Mouse (Mus musculus) C2C12 (cell line): Measurements from ENCODE around the gene Tmem150c. TPM values are rescaled to one million over a fixed set of nuclear protein-coding genes. Genes with fewer than 3 reads are reported as not detected.

ENCODE experiments used
- H3K27me3 ChIP-seq: one replicate; pipeline ENCODE4 v1.6.1; 2011; ENCODE audit not compliant: control insufficient read depth, insufficient read depth, insufficient read length
- H3K36me3 ChIP-seq: one replicate; pipeline ENCODE4 v1.6.1; 2011; ENCODE audit not compliant: control insufficient read depth, insufficient read depth
- H3K4me3 ChIP-seq: one replicate; pipeline ENCODE4 v1.5.1; 2011; ENCODE audit warnings: mild to moderate bottlenecking, control low read depth; ENCODE audit not compliant: poor library complexity, insufficient read depth, severe bottlenecking
- H3K79me2 ChIP-seq: one replicate; pipeline ENCODE4 v1.6.1; 2011; ENCODE audit not compliant: control insufficient read depth, insufficient read depth
- H3K79me3 ChIP-seq: one replicate; pipeline ENCODE4 v1.6.1; 2011; ENCODE audit warnings: low read depth, control low read depth
- H3ac ChIP-seq: one replicate; pipeline ENCODE3; 2011; ENCODE audit warnings: low read depth; ENCODE audit not compliant: control insufficient read depth, insufficient read length
- CEBPB ChIP-seq: IDR thresholded peaks from one replicate; pipeline ENCODE4 v1.6.1; 2011; ENCODE audit warnings: low read depth, mild to moderate bottlenecking, control low read depth, moderate library complexity
- CTCF ChIP-seq: IDR thresholded peaks from one replicate; pipeline ENCODE4 v1.5.1; 2011; ENCODE audit not compliant: control insufficient read depth, insufficient read depth, insufficient read length
- FOSL1 ChIP-seq: IDR thresholded peaks from one replicate; pipeline ENCODE4 v1.8.0; 2011; ENCODE audit warnings: mild to moderate bottlenecking, low read length; ENCODE audit not compliant: poor library complexity, insufficient read depth, severe bottlenecking
- MAX ChIP-seq: IDR thresholded peaks from one replicate; pipeline ENCODE4 v1.6.1; 2011; ENCODE audit warnings: mild to moderate bottlenecking, control low read depth
- MYOD1 ChIP-seq: IDR thresholded peaks from one replicate; pipeline ENCODE4 v1.6.1; 2011; ENCODE audit warnings: low read depth; ENCODE audit not compliant: control insufficient read depth, insufficient read length
- MYOG ChIP-seq: IDR thresholded peaks from one replicate; pipeline ENCODE4 v1.6.1; 2011; ENCODE audit not compliant: control insufficient read depth, insufficient read length; ENCODE audit errors: extremely low read depth
- USF1 ChIP-seq: IDR thresholded peaks from one replicate; pipeline ENCODE4 v1.6.1; 2011; ENCODE audit warnings: low read depth, mild to moderate bottlenecking, control low read depth, moderate library complexity
- long read RNA-seq, 2 experiments: library from polyadenylated mRNA; unstranded; transcript quantifications; one replicate each; pipeline ENCODE4 v2.0.0; 2019 to 2020
- polyA plus RNA-seq: library from polyadenylated mRNA; unstranded; fragments of >200 nt; fragmentation: generic; extraction: Trizol; gene quantifications from one replicate; pipeline ENCODE4 v1.2.1, GENCODE M21; 2012; ENCODE audit warnings: missing spikeins

Tmem150c gene
- not detected for polyA plus RNA-seq
- long read RNA-seq, experiment 1, result 0 reads
- long read RNA-seq, experiment 2, result 0 reads

DNA sequence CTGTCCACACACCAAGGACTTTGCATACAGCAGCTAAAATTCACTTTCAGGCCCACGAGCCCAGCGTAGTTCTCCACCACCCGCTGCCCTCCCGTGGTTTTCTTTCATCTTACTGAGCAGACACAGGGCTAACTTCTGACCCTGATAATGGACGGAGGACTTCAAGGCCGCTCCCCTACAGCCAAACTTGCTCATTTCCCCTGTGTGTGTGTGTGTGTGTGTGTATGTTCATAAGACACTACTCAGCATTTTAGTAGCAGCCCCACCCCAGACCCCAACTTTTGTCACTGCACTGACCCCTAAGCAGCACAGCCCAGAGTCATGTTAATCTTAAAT, at the start of gene Tmem150c:
Gene Tmem150c, minus strand, starts transcription at position 171 of the 336 bp plus-strand sequence.
- Histone ChIP-seq H3K79me2 (no peaks in the 10 kb centered on the region), H3K36me3 (no peaks in the 10 kb centered on the region), H3ac (no peak within 1 kb of the TSS), H3K4me3 (no peak within 1 kb of the TSS), H3K27me3 (peaks cover 13% of the 10 kb centered on the region), H3K79me3 (no peaks in the 10 kb centered on the region)
- no peak for TF ChIP-seq CEBPB
- no peak for TF ChIP-seq MYOG
- no peak for TF ChIP-seq MYOD1
- TF ChIP-seq MAX, result no peak
- no peak for TF ChIP-seq CTCF
- TF ChIP-seq USF1, result no peak

GRCm38 (mm10) chr5:100209093-100209492, 49.5 kb upstream of the Tmem150c start:
- H3K4me3 ChIP-seq, result no peak overlapping the region
- no peaks in the 10 kb centered on the region for H3K79me3 ChIP-seq
- H3K36me3 ChIP-seq, result no peaks in the 10 kb centered on the region
- peaks cover 7% of the 10 kb centered on the region for H3K27me3 ChIP-seq
- H3K79me2 ChIP-seq, result no peaks in the 10 kb centered on the region
- TF ChIP-seq MYOD1, result no peak
- no peak for TF ChIP-seq MAX
- TF ChIP-seq CEBPB, result no peak
- TF ChIP-seq USF1, result no peak
- no peak for TF ChIP-seq CTCF
- H3ac ChIP-seq, result no peak overlapping the region

- H3K27me3 ChIP-seq, result peaks cover 5% of the 10 kb centered on the region
- H3K79me3 ChIP-seq, result no peaks in the 10 kb centered on the region
- TF ChIP-seq MYOD1 (no peak), USF1 (no peak), MAX (no peak), FOSL1 (no peak), CTCF (no peak), MYOG (no peak), CEBPB (no peak)
- H3ac ChIP-seq, result no peak overlapping the region
- H3K79me2 ChIP-seq, result no peaks in the 10 kb centered on the region
- H3K36me3 ChIP-seq, result no peaks in the 10 kb centered on the region
- H3K4me3 ChIP-seq, result no peak overlapping the region
Observed at GRCm38 (mm10) chr5:100206675-100207074, 47.1 kb upstream of the Tmem150c start.

DNA sequence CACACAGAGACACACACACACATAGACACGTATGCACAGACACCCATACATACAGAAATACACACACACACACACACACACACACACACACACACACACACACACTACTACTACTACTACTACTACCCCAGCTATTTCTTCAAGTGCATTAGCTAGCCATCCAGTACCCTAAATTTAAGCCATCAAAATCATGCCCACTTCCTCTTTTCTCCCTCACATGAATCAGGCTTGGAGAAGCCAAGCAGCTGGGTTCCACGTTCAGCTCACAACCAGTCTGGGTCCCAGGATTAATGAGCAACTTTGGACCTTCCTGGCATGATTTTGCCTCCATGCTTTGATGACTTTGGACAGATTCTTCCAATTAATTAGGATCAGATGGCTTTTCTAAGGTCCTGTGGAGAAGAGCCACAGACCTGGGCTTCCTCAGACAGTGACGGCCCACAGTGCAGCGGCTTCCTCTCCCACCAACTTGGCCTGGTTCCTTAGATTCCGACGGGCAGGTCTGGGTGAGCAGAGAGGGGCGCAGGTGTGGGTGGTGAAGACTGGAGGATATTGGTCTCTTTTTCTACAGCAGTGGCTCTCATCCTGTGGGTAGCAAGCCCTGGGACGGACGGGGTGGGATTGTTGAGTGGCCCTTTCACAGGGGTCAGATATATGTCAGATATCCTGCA, 46.0 kb upstream of the Tmem150c start:
- H3ac ChIP-seq, result no peak overlapping the region
- no peaks in the 10 kb centered on the region for H3K79me2 ChIP-seq
- peaks cover 5% of the 10 kb centered on the region for H3K27me3 ChIP-seq
- H3K4me3 ChIP-seq, result no peak overlapping the region
- no peaks in the 10 kb centered on the region for H3K79me3 ChIP-seq
- TF ChIP-seq MAX, result no peak
- TF ChIP-seq MYOG, result no peak
- no peak for TF ChIP-seq CEBPB
- TF ChIP-seq USF1, result no peak
- no peak for TF ChIP-seq CTCF
- no peak for TF ChIP-seq MYOD1
- no peak for TF ChIP-seq FOSL1
- no peaks in the 10 kb centered on the region for H3K36me3 ChIP-seq

DNA sequence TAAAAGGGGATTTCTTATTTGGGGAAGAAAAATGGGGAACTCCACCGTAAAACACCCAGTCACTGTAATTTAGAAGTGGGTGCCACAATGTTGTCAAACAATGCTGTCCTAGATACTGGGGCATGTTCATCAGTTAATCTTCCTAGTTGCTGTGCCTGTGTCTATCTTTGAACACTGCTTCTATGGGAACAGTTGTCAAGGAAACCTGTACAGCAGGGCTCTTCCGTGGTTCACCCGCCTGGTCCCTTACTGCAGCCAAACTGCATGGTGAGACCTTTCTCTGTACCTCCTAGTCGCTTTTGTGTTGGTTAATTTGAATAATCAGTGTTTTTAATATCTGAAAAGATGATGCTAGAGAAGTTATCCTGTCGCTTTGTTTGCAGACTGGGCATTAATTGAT, 41.2 kb upstream of the Tmem150c start:
- Histone ChIP-seq H3ac (no peak overlapping the region), H3K79me3 (no peaks in the 10 kb centered on the region), H3K36me3 (no peaks in the 10 kb centered on the region), H3K27me3 (peaks cover 20% of the 10 kb centered on the region), H3K4me3 (no peak overlapping the region), H3K79me2 (no peaks in the 10 kb centered on the region)
- no peak for TF ChIP-seq MYOD1
- no peak for TF ChIP-seq USF1
- TF ChIP-seq CEBPB, result no peak
- no peak for TF ChIP-seq FOSL1
- TF ChIP-seq MYOG, result no peak
- no peak for TF ChIP-seq CTCF
- TF ChIP-seq MAX, result no peak

DNA sequence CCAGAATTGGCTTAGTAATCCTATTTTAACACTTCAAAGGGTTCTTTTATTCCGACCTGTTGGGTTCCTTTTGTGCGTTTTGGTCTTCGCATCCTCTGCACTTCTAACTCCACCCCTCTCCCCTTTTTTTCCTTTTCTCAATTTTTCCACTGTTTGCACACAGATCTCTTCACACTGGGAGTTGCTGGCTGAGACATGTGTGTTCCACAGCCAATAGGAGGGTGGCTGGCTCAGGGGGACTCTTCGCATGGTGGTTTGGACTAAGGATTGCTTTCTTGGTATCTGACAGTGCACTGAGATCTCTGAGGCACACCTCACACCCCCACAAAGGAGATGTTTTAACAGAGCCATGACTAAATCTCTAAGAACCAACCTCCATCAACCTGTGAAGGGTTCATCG, 40.7 kb upstream of the Tmem150c start:
- no peak overlapping the region for H3ac ChIP-seq
- no peaks in the 10 kb centered on the region for H3K79me2 ChIP-seq
- H3K27me3 ChIP-seq, result peaks cover 20% of the 10 kb centered on the region
- no peak overlapping the region for H3K4me3 ChIP-seq
- TF ChIP-seq USF1, result no peak
- no peak for TF ChIP-seq CEBPB
- TF ChIP-seq FOSL1, result no peak
- TF ChIP-seq MYOD1, result no peak
- TF ChIP-seq MYOG, result no peak
- no peak for TF ChIP-seq MAX
- TF ChIP-seq CTCF, result no peak
- no peaks in the 10 kb centered on the region for H3K79me3 ChIP-seq
- H3K36me3 ChIP-seq, result no peaks in the 10 kb centered on the region
